Mouse (Mus musculus) left cerebral cortex, adult 11 months (tissue): ENCODE data around the gene Rapgef3.

Experiments used
- DNase-seq: peaks from one replicate; pipeline ENCODE4 v3.0.0; 2022; ENCODE audit warnings: low spot score

Gene Rapgef3

GRCm38 (mm10) chr15:97720026-97720675, 47.6 kb downstream of the Rapgef3 start:
- no peak for DNase-seq

- no peak for DNase-seq
Measured at GRCm38 (mm10) chr15:97719494-97719893, 48.3 kb downstream of the Rapgef3 start.

- DNase-seq = no peak
Measured at GRCm38 (mm10) chr15:97718535-97719155, 49.1 kb downstream of the Rapgef3 start.

GRCm38 (mm10) chr15:97717861-97718534, 49.8 kb downstream of the Rapgef3 start:
- DNase-seq = no peak

GRCm38 (mm10) chr15:97716782-97717181, 51.0 kb downstream of the Rapgef3 start:
- no peak for DNase-seq

GRCm38 (mm10) chr15:97715734-97716133, 52.0 kb downstream of the Rapgef3 start:
- DNase-seq = no peak

- no peak for DNase-seq
Measured at GRCm38 (mm10) chr15:97715083-97715482, 52.7 kb downstream of the Rapgef3 start.

GRCm38 (mm10) chr15:97712546-97712945, 55.2 kb downstream of the Rapgef3 start:
- DNase-seq = no peak

- no peak for DNase-seq
Measured at GRCm38 (mm10) chr15:97710906-97711305, 56.9 kb downstream of the Rapgef3 start.

- peak; percentile 59 for DNase-seq
Measured at GRCm38 (mm10) chr15:97705211-97706050, 62.3 kb downstream of the Rapgef3 start, which contains the start of gene Rpap3. Gene Rpap3 (minus strand): TSS chr15:97705825.

GRCm38 (mm10) chr15:97696616-97697015, 71.2 kb downstream of the Rapgef3 start:
- DNase-seq = no peak
